Mouse (Mus musculus) G1E (cell line): Measurements from ENCODE around the gene Apoa4. TPM values are rescaled to one million over a fixed set of nuclear protein-coding genes. Genes with fewer than 3 reads are reported as not detected.

ENCODE experiments used
- ATAC-seq: 2 replicates; pipeline ENCODE4 v1.8.0; 2016; ENCODE audit warnings: mild to moderate bottlenecking; ENCODE audit not compliant: insufficient number of reproducible peaks, poor library complexity, low FRiP score, severe bottlenecking; ENCODE audit errors: extremely low read depth
- DNase-seq: peaks from one replicate; pipeline ENCODE4 v3.0.0; 2012; ENCODE audit warnings: low spot score
- H3K27me3 ChIP-seq: 2 replicates; pipeline ENCODE4 v1.6.1; 2012; ENCODE audit warnings: mild to moderate bottlenecking, low read length, inconsistent platforms; ENCODE audit not compliant: insufficient read depth
- H3K36me3 ChIP-seq: replicated peaks from 2 replicates; pipeline ENCODE3; 2012; ENCODE audit warnings: mild to moderate bottlenecking, inconsistent platforms
- H3K4me1 ChIP-seq: 2 replicates; pipeline ENCODE4 v1.6.1; 2012; ENCODE audit warnings: low read depth, low read length, inconsistent platforms, mixed read lengths; ENCODE audit not compliant: insufficient read depth
- H3K4me3 ChIP-seq: 2 replicates; pipeline ENCODE4 v1.5.1; 2012; ENCODE audit warnings: low read depth, mild to moderate bottlenecking, inconsistent platforms, low read length, moderate library complexity, mixed read lengths
- H3K9me3 ChIP-seq: replicated peaks from 2 replicates; pipeline ENCODE4 v1.6.1; 2012; ENCODE audit warnings: inconsistent platforms
- CTCF ChIP-seq: IDR thresholded peaks from 2 replicates; pipeline ENCODE4 v1.5.1; 2012; ENCODE audit warnings: low read depth, low read length, inconsistent platforms, mixed read lengths
- GATA1 ChIP-seq: IDR thresholded peaks from 2 replicates; pipeline ENCODE4 v1.6.1; 2012; ENCODE audit warnings: borderline replicate concordance, low read length, inconsistent platforms, mixed read lengths
- GATA2 ChIP-seq: IDR thresholded peaks from 2 replicates; pipeline ENCODE4 v1.6.1; 2012; ENCODE audit warnings: low read depth, low read length, inconsistent platforms, borderline replicate concordance
- POLR2AphosphoS5 ChIP-seq: IDR thresholded peaks from 2 replicates; pipeline ENCODE4 v1.6.1; 2012; ENCODE audit warnings: low read depth, low read length, inconsistent platforms; ENCODE audit not compliant: insufficient replicate concordance
- TAL1 ChIP-seq: conservative IDR thresholded peaks from 2 replicates; pipeline ENCODE4 v1.6.1; 2012; ENCODE audit warnings: low read depth, low read length, inconsistent platforms, mixed read lengths
- polyA plus RNA-seq: library from polyadenylated mRNA; stranded (reverse); fragments of >175 nt; gene quantifications from 2 replicates; pipeline ENCODE4 v1.2.3, GENCODE M21; 2012
- total RNA-seq, 2 experiments: library from RNA; stranded (forward) in 1 of 2; stranded (reverse) in 1 of 2; fragments of 200-1000 nt in 1 of 2; fragments of >200 nt in 1 of 2; fragmentation: Nextera tagmentation in 1 of 2; gene quantifications; 2 replicates each; pipeline ENCODE4 v1.2.3; 2014 to 2017

Gene Apoa4
- total RNA-seq (2014; fragmentation: Nextera tagmentation) (not detected in 2 replicates), total RNA-seq (2017) (not detected in 2 replicates), polyA plus RNA-seq (0.03 TPM in 1 of 2 replicates, not detected in the other)

GRCm38 (mm10) chr9:46240526-46241153 lies at the start of gene Apoa4:
Gene Apoa4, plus strand, starts transcription at chr9:46240696.
- Histone ChIP-seq H3K4me3 (no peak within 1 kb of the TSS), H3K27me3 (peaks cover 77% of the 10 kb centered on the region), H3K9me3 (no peaks in the 10 kb centered on the region), H3K4me1 (peaks cover 28% of the 10 kb centered on the region), H3K36me3 (no peaks in the 10 kb centered on the region)
- TF ChIP-seq GATA2 (no peak), TAL1 (no peak), GATA1 (no peak), CTCF (no peak), POLR2AphosphoS5 (no peak)
- DNase-seq (no peak), ATAC-seq (no peak)

DNA sequence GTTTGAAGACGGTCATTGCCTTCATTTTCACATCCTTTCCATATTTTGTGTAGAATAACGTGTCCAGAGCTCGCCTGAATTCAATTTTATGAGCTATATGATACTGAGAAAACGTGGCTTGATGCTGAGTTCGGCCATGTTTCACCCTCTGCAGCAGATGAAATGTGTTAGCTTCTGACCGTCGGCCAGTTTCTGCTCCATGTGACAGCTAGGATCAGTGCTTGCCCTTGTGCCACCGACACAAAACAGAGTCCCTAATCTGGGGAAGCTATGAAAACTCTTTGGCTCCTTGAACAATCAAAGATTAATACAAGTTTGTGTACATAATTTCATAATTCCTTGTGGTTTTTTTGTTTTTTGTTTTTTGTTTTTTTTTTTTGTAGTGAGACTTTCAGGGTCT lies 49.3 kb upstream of the Apoa4 start:
- H3K36me3 ChIP-seq, result peaks cover 76% of the 10 kb centered on the region
- H3K4me3 ChIP-seq, result no peak overlapping the region
- H3K4me1 ChIP-seq, result peaks cover 12% of the 10 kb centered on the region
- H3K27me3 ChIP-seq, result no peaks in the 10 kb centered on the region
- no peak for DNase-seq
- no peaks in the 10 kb centered on the region for H3K9me3 ChIP-seq
- TF ChIP-seq TAL1 (no peak), GATA2 (no peak), POLR2AphosphoS5 (no peak), CTCF (no peak)
- ATAC-seq, result no peak

DNA sequence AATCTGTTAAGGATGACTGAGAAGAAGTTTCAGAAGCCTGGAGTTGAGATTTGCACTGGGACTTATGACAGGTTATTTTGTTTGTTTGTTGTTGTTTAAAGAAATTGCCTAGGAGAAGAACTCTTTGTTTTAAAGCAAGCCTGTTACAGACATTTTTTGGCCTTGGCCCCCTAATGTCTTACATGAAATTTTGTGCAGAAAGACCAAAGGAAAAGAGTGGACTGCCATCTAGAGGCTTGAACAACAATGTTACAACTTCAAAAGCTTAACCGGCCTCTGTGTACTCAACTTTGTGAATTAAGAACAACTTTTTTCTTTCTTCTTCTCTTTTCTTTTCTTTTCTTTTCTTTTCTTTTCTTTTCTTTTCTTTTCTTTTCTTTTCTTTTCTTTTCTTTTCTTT lies 48.9 kb upstream of the Apoa4 start:
- TF ChIP-seq POLR2AphosphoS5 (no peak), CTCF (no peak), GATA2 (no peak), TAL1 (no peak), GATA1 (no peak)
- ATAC-seq, result no peak
- no peak overlapping the region for H3K4me3 ChIP-seq
- peaks cover 78% of the 10 kb centered on the region for H3K36me3 ChIP-seq
- DNase-seq, result no peak
- H3K4me1 ChIP-seq, result peaks cover 16% of the 10 kb centered on the region
- no peaks in the 10 kb centered on the region for H3K27me3 ChIP-seq
- H3K9me3 ChIP-seq, result no peaks in the 10 kb centered on the region

GRCm38 (mm10) chr9:46192642-46193041 lies 47.9 kb upstream of the Apoa4 start:
- Histone ChIP-seq H3K36me3 (peaks cover 78% of the 10 kb centered on the region), H3K4me1 (peaks cover 23% of the 10 kb centered on the region), H3K27me3 (no peaks in the 10 kb centered on the region), H3K9me3 (no peaks in the 10 kb centered on the region), H3K4me3 (no peak overlapping the region)
- TF ChIP-seq GATA2 (no peak), POLR2AphosphoS5 (no peak), TAL1 (no peak), CTCF (no peak), GATA1 (no peak)
- ATAC-seq (no peak), DNase-seq (no peak)

DNA sequence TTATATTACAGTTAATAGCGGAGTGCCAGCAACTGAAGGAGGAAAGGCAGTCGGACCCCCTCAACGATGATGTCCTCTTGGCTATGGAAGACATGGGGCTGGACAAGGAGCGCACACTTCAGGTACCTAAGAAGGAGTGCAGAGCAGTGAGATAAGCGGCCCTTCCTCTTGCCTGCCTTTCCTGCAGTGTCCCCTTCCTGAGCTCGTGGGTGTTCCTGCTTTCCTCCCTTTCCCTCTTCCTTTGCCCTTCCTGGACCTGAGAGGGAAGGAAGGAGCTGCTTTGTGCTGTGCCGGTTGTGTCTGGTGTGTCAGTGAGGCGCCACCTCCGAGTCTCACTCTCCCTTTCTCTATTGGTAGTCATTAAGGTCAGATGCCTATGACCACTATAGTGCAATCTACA lies 45.7 kb upstream of the Apoa4 start:
- Histone ChIP-seq H3K4me1 (peaks cover 30% of the 10 kb centered on the region), H3K36me3 (peaks cover 82% of the 10 kb centered on the region), H3K4me3 (no peak overlapping the region), H3K9me3 (no peaks in the 10 kb centered on the region), H3K27me3 (no peaks in the 10 kb centered on the region)
- no peak for TF ChIP-seq TAL1
- TF ChIP-seq GATA2, result no peak
- TF ChIP-seq CTCF, result no peak
- TF ChIP-seq POLR2AphosphoS5, result no peak
- no peak for TF ChIP-seq GATA1
- DNase-seq (no peak), ATAC-seq (no peak)

GRCm38 (mm10) chr9:46196699-46197169 lies 43.8 kb upstream of the Apoa4 start:
- no peak for ATAC-seq

More at GRCm38 (mm10) chr9:46196699-46197169, 43.8 kb upstream of the Apoa4 start:
- Histone ChIP-seq H3K27me3 (no peaks in the 10 kb centered on the region), H3K36me3 (peaks cover 85% of the 10 kb centered on the region), H3K4me1 (peaks cover 34% of the 10 kb centered on the region), H3K4me3 (no peak overlapping the region), H3K9me3 (no peaks in the 10 kb centered on the region)
- TF ChIP-seq GATA1 (no peak), GATA2 (no peak), POLR2AphosphoS5 (no peak), TAL1 (no peak), CTCF (no peak)
- DNase-seq, result no peak
